Mouse (Mus musculus) c-Kit-negative CD71-positive TER-119-positive erythroid progenitor cells, embryonic 14.5 days (primary cell): ENCODE measurements around the gene Efnb1.
"Not testable (repeated sequence)": the region's sequence is repeated elsewhere in the genome, so short reads cannot be mapped to it uniquely, and the experiment has no call there.

Experiments
- DNase-seq: peaks from one replicate; pipeline ENCODE4 v3.0.0-alpha.2; 2013; ENCODE audit warnings: low read depth, low spot score

Gene Efnb1

GRCm38 (mm10) chrX:99135523-99136258, at the start of gene Efnb1:
Efnb1 (plus strand) TSS chrX:99136130.
- no peak for DNase-seq

GRCm38 (mm10) chrX:99092704-99093103, 43.2 kb upstream of the Efnb1 start:
- DNase-seq = no peak

DNA sequence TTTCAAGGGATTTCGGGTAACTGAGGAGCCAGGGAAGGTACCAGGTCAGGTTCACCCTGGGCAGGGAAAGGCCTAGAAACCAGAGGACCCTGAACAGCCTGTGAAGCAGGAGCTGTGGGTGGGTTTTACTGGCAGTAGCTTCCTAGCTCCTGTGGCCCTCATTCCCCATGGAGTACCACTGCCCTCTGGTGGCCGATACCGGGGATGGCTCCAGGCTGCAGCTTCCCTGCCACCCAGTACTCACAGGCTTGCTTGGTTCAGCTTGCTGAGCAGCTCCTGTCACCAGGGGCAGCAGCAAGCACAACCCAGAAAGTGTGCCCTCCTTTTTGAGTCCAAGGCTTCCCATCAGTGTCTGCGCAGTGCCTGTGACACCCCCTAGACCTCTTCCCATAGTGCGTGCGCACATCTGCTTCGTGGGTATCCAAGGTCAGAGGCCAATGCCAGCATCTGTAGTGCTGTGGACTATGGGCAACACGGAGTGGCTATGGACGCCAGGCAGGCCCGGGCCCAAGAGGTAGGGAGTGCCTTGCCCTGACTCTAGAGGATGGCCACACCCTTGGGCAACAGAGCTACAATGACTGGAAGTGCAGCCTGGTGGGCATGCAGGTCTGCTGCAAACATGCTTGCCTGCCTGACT, 24.7 kb upstream of the Efnb1 start:
- DNase-seq = not testable (repeated sequence)

DNA sequence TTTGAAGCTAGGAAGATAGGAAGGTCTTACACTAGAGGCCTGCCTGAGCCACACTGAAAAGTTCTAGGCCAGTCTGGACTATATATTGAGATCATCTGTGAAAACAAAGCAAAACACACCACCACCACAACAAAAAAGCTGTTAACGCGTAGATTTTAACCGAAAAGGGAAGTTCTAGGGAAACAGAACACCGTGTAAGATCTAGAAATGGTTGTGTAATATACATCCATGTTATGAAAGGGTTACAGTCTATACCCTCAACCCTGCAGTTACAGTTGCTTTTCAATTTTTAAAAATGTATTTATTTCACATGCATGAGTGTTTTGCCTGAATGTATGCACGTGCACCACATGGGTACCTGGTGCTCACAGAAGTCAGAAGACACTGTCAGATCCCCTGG, 16.4 kb upstream of the Efnb1 start:
- DNase-seq = no peak

DNA sequence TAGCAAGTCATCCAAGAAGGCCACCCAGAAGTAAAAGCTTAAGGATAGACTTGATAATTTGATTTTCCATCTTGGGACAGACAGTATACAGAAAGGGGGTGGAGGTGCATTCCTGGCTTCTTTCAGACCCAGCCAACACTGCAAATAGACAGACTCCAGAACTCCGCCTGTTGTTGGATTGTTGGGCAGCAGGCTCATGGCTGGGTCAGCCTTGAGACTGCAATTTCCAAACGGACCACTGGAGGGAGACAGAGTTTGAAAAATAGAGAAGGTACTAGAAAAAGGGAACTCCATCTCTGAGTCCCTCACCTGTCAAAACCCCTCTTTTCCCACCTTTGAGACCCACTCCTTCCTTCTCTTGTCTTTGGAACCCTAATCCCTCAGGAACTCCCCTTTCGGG, 5.9 kb upstream of the Efnb1 start:
- DNase-seq = no peak

GRCm38 (mm10) chrX:99132573-99132972, 3.4 kb upstream of the Efnb1 start:
- no peak for DNase-seq

- no peak for DNase-seq
Measured at GRCm38 (mm10) chrX:99134891-99135290, 1.0 kb upstream of the Efnb1 start.

- DNase-seq = no peak
Measured at GRCm38 (mm10) chrX:99136431-99136966, 569 bp downstream of the Efnb1 start.

- no peak for DNase-seq
Measured at GRCm38 (mm10) chrX:99137143-99137870, 1.4 kb downstream of the Efnb1 start.

- no peak for DNase-seq
Measured at GRCm38 (mm10) chrX:99137928-99138740, 2.2 kb downstream of the Efnb1 start.

DNA sequence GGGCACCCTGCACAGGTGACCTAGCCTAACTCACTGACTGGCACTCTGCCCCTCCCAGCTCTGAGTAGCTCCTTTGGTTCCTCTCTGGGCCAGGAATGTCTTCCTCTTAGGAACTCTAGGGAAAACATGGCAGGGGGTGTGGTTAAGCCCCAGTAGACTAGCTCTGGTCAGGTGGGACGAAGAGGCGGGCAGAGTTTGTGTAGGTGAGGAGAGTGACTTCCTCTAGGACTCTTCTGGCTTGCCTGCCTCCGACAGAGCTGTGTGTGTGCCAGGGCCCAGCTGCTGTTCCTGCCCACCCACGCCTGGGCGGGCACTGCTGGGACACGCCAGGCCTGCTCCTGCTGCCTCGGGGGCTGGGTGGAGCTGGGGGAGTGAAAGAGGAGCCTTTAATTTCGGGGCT, 5.1 kb downstream of the Efnb1 start:
- no peak for DNase-seq

- no peak for DNase-seq
Measured at GRCm38 (mm10) chrX:99141900-99142299, 6.0 kb downstream of the Efnb1 start.

DNA sequence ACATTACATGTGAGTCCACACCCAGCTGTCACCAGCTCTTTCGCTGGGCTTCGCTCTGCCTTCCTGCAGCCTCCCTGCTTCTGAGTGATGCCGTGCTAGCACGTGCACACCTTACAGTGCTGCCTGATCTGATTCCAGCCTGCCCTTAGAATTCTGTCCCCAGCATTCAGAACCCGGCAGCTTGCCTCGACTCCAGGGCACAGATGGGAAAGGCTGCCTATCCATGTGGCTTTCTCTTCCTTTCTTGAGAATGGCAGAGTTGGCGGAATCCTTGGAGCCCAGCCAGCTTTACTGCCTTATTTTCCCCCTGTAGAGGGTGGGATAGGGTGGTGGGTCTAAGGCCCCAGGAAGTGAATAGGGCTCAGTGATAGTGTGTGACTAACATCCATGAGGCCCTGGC, 9.6 kb downstream of the Efnb1 start:
- DNase-seq = no peak

DNA sequence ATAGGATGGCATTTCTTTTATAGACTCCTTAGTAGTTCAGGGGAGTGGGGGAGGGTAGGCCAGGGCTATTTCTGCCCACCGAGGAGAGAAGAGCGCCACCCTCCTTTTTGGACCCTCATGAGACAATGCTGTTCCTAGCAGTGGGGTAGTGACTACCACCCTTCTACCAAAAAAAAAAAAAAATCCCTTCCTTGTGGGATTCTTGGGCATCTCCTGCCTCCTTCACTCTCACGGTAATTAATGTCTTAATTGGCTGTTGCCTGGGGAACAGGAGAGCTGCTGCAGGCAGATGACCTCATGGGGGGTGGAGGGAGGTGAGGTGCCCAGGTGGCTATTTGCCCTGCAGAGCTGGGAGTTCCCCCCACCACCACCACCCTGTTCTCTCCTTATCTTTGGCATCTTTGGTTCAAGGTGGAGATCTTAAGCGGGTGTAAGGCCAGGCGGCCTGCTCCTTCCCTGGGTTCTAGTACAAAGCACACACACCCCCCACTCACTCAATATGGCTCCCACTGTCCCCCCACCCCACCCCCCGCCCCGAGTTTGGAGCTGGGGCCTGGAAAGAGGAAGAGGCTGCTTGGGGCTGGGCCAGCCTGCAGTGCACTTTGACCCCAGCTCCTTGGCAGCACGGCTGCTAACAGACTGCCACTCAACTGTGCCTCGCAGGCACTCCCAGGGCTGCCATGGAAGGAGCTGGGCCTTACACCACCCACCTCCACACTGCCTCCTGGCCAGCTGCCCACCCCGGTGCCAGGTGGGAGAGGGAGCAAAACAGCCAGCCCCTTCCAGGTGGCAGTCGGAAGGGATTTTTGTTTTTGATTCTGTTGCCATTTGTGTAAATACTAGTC, 12.4 kb downstream of the Efnb1 start:
- DNase-seq = no peak

GRCm38 (mm10) chrX:99149047-99149446, 13.1 kb downstream of the Efnb1 start:
- DNase-seq = no peak

DNA sequence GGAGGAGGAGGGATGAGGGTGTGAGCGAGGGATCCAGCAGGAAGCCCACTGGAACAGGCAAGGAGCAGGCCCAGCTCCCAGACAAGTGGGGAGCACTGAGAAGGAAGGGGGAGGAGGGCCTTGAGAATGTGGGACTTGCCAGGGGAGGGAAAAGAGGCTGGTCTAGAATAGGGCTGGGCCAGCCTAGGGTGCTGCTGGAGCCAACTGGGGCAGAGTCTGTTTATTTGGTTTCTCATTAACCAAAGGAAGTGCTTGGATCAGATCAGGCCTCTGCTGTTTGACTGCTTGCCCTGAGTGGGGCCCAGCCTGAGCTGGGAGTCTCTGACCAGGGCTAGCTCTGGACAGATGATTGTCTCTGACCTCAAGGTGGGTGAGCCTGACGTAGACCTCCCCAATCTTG, 14.0 kb downstream of the Efnb1 start:
- DNase-seq = no peak

DNA sequence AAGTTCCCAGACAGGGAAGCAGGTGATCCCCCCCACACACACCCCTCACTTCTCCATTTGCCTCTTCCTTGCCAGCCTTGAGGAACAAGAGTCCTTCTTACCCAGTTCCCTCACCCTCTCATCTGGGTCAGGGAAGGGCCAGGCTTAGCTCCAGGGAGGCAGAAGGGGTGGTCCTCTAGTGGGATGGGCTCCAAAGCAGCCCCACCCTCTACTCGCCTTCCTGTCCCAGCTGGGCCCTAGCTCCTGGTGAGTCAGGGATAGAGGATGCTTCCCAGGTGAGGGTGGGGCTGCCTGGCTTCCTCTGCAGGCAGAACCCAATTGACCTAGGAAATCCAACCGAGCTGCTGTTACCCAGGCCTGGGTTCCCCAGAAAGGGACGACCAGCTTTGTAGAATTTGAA, 14.8 kb downstream of the Efnb1 start:
- DNase-seq = no peak

- DNase-seq = no peak
Measured at GRCm38 (mm10) chrX:99151434-99151833, 15.5 kb downstream of the Efnb1 start.

DNA sequence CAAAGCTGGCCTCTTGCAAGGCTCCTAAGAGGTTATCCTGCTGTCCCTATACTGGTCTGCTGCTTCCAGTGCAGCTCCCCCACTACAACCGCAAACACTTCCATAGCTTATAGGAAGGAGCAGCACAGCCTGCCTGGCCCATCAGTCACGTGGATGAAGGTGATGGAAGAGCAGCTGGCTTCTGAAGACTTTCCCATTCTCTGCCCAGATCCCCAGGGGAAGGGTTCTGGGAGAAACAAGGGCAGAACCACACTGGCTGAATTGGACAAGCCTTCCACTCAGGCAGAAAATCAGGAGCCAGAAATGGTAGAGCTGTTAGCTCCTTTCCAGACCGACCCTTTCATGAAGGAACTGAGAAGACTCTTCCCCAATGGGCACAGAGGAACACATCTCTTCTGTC, 16.2 kb downstream of the Efnb1 start:
- no peak for DNase-seq

DNA sequence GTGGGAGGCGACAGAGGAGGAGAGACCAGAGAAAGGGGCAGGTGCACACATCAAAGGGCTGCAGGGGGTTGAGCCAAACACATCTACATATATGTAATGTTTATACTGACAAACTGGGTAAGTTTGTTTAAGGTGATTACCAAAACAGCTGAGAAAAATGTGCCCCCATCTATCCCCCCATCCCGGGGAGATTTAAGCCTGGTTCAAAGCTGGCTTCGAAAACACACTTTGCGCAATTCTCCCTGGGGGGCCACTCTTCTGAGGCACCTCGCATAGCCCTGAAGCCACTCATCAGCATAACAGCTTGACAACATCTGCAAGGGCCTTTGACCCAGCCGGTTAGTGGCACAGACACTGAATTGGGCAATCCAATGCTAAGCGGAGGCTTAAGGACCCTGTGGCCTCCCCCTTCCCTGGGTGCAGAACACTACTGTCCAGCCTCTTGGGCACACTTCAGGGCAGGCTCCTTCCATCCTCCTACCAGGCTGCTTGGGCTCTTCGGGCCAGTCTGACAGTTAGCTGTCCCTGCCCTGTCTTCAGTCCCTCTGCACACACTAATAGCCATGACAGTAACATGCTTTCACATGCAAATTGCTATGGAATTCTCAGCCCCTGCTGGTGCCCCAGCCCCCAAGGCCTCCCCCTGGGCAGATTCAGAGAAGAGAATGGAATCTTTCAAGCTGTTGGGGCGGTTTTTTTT, 16.8 kb downstream of the Efnb1 start:
- DNase-seq = no peak
